Mouse (Mus musculus): ENCODE data around the gene Mtus2. TPM values are rescaled to one million over a fixed set of nuclear protein-coding genes. Genes with fewer than 3 reads are reported as not detected.

Gene Mtus2
- total RNA-seq, 1 experiment: 11.0 TPM

GRCm38 (mm10) chr5:147966646-147967045 lies 9.5 kb downstream of the Mtus2 start:
- Histone ChIP-seq H3K9ac (ENCODE audit: insufficient read depth, low read depth, low read length, poor library complexity, severe bottlenecking) (no peak overlapping the region), H3K4me3 (ENCODE audit: insufficient read depth in 1 of 2, low read depth in 1 of 2, low read length in 2 of 2, poor library complexity in 1 of 2, severe bottlenecking in 1 of 2) (no peak overlapping the region), H3K4me1 (ENCODE audit: control insufficient read depth in 2 of 2, insufficient read depth in 2 of 2, low read length in 2 of 2, poor library complexity in 1 of 2) (peaks cover 3 to 6% of the 10 kb centered on the region in 2 experiments; a peak in 1 of 4 replicates), H3K27ac (ENCODE audit: insufficient read depth, low read depth, low read length, poor library complexity, severe bottlenecking) (no peak overlapping the region), H3K9me3 (ENCODE audit: control insufficient read depth, insufficient read depth, low read depth, low read length) (no peaks in the 10 kb centered on the region), H3K36me3 (ENCODE audit: control insufficient read depth, insufficient read depth, low read length, poor library complexity, severe bottlenecking) (no peaks in the 10 kb centered on the region)
- TF ChIP-seq HCFC1 (IDR thresholded peaks at IDR 0.05; ENCODE audit: borderline replicate concordance, insufficient read depth, low read length) (no peak), ZNF384 (IDR thresholded peaks at IDR 0.05; ENCODE audit: low read depth, low read length) (no peak), ZC3H11A (IDR thresholded peaks at IDR 0.05; ENCODE audit: borderline replicate concordance, low read depth, low read length) (no peak), CHD2 (IDR thresholded peaks at IDR 0.05; ENCODE audit: low read depth, low read length) (no peak), MAFK (IDR thresholded peaks at IDR 0.05; ENCODE audit: insufficient read depth, low read depth, low read length) (no peak)
- in situ Hi-C loops (cut with MboI; ENCODE audit: low sequenced_read_pairs in 2 of 2, unreplicated experiment in 2 of 2): loop anchor here in 1 of 2 experiments (25.0 kb wide), 1 partner anchor 271 kb away; no protein-coding TSS in a partner anchor
- DNase-seq (ENCODE audit: low read depth, low spot score): no peak

GRCm38 (mm10) chr5:147969566-147969965 lies 12.4 kb downstream of the Mtus2 start:
- no peak for DNase-seq (ENCODE audit: low read depth, low spot score)
- peaks cover 3 to 5% of the 10 kb centered on the region in 2 experiments; a peak in 1 of 4 replicates for H3K4me1 ChIP-seq (ENCODE audit: control insufficient read depth in 2 of 2, insufficient read depth in 2 of 2, low read length in 2 of 2, poor library complexity in 1 of 2)
- no peak for TF ChIP-seq HCFC1 (IDR thresholded peaks at IDR 0.05; ENCODE audit: borderline replicate concordance, insufficient read depth, low read length)
- TF ChIP-seq CHD2 (IDR thresholded peaks at IDR 0.05; ENCODE audit: low read depth, low read length): no peak
- TF ChIP-seq ZNF384 (IDR thresholded peaks at IDR 0.05; ENCODE audit: low read depth, low read length): no peak
- TF ChIP-seq ZC3H11A (IDR thresholded peaks at IDR 0.05; ENCODE audit: borderline replicate concordance, low read depth, low read length): no peak
- TF ChIP-seq MAFK (IDR thresholded peaks at IDR 0.05; ENCODE audit: insufficient read depth, low read depth, low read length): no peak
- H3K4me3 ChIP-seq (ENCODE audit: insufficient read depth in 1 of 2, low read depth in 1 of 2, low read length in 2 of 2, poor library complexity in 1 of 2, severe bottlenecking in 1 of 2): no peak overlapping the region
- no peaks in the 10 kb centered on the region for H3K9me3 ChIP-seq (ENCODE audit: control insufficient read depth, insufficient read depth, low read depth, low read length)
- no peak overlapping the region for H3K9ac ChIP-seq (ENCODE audit: insufficient read depth, low read depth, low read length, poor library complexity, severe bottlenecking)
- no peaks in the 10 kb centered on the region for H3K36me3 ChIP-seq (ENCODE audit: control insufficient read depth, insufficient read depth, low read length, poor library complexity, severe bottlenecking)
- in situ Hi-C loops (cut with MboI; ENCODE audit: low sequenced_read_pairs in 2 of 2, unreplicated experiment in 2 of 2): loop anchor here in 1 of 2 experiments (25.0 kb wide), 1 partner anchor 268 kb away; no protein-coding TSS in a partner anchor
- no peak overlapping the region for H3K27ac ChIP-seq (ENCODE audit: insufficient read depth, low read depth, low read length, poor library complexity, severe bottlenecking)

- TF ChIP-seq MAFK (IDR thresholded peaks at IDR 0.05; ENCODE audit: insufficient read depth, low read depth, low read length) (no peak), CHD2 (IDR thresholded peaks at IDR 0.05; ENCODE audit: low read depth, low read length) (no peak), ZNF384 (IDR thresholded peaks at IDR 0.05; ENCODE audit: low read depth, low read length) (no peak), ZC3H11A (IDR thresholded peaks at IDR 0.05; ENCODE audit: borderline replicate concordance, low read depth, low read length) (no peak), HCFC1 (IDR thresholded peaks at IDR 0.05; ENCODE audit: borderline replicate concordance, insufficient read depth, low read length) (no peak)
- Histone ChIP-seq H3K9ac (ENCODE audit: insufficient read depth, low read depth, low read length, poor library complexity, severe bottlenecking) (no peak overlapping the region), H3K9me3 (ENCODE audit: control insufficient read depth, insufficient read depth, low read depth, low read length) (no peaks in the 10 kb centered on the region), H3K27ac (ENCODE audit: insufficient read depth, low read depth, low read length, poor library complexity, severe bottlenecking) (no peak overlapping the region), H3K4me1 (ENCODE audit: control insufficient read depth in 2 of 2, insufficient read depth in 2 of 2, low read length in 2 of 2, poor library complexity in 1 of 2) (peaks cover 0 to 6% of the 10 kb centered on the region in 2 experiments; a peak in 1 of 4 replicates), H3K4me3 (ENCODE audit: insufficient read depth in 1 of 2, low read depth in 1 of 2, low read length in 2 of 2, poor library complexity in 1 of 2, severe bottlenecking in 1 of 2) (no peak overlapping the region), H3K36me3 (ENCODE audit: control insufficient read depth, insufficient read depth, low read length, poor library complexity, severe bottlenecking) (no peaks in the 10 kb centered on the region)
- in situ Hi-C loops (cut with MboI; ENCODE audit: low sequenced_read_pairs in 2 of 2, unreplicated experiment in 2 of 2): no loop called here
- DNase-seq (ENCODE audit: low read depth, low spot score): no peak
Observed at GRCm38 (mm10) chr5:147976001-147976400, 18.9 kb downstream of the Mtus2 start.

DNA sequence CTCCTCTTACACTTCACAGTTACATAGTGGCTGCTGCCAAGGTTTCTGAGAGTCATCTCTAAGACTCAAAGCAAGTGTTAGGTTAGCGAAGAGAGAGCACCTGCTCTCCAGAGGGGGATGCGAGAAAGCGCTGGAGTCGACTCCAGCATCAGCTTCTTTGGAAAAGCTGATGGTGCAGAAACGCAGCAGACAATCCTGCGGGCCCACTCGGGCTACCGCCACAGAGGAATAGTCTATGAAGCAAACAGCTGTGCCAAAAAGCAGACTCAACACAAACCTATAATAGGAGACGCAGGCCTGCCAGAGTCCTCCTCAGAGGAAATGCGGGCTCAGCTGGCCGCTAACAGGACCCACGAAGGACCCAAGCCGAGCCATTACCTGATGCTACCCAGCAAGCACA lies 23.5 kb downstream of the Mtus2 start:
- no peak for TF ChIP-seq HCFC1 (IDR thresholded peaks at IDR 0.05; ENCODE audit: borderline replicate concordance, insufficient read depth, low read length)
- TF ChIP-seq MAFK (IDR thresholded peaks at IDR 0.05; ENCODE audit: insufficient read depth, low read depth, low read length): no peak
- TF ChIP-seq ZNF384 (IDR thresholded peaks at IDR 0.05; ENCODE audit: low read depth, low read length): no peak
- TF ChIP-seq ZC3H11A (IDR thresholded peaks at IDR 0.05; ENCODE audit: borderline replicate concordance, low read depth, low read length): no peak
- no peak for TF ChIP-seq CHD2 (IDR thresholded peaks at IDR 0.05; ENCODE audit: low read depth, low read length)
- no peaks in the 10 kb centered on the region for H3K9me3 ChIP-seq (ENCODE audit: control insufficient read depth, insufficient read depth, low read depth, low read length)
- no peak overlapping the region for H3K27ac ChIP-seq (ENCODE audit: insufficient read depth, low read depth, low read length, poor library complexity, severe bottlenecking)
- H3K9ac ChIP-seq (ENCODE audit: insufficient read depth, low read depth, low read length, poor library complexity, severe bottlenecking): no peak overlapping the region; the same call in 1 of the 2 replicates
- peaks cover 0 to 3% of the 10 kb centered on the region in 2 experiments; a peak in 1 of 4 replicates for H3K4me1 ChIP-seq (ENCODE audit: control insufficient read depth in 2 of 2, insufficient read depth in 2 of 2, low read length in 2 of 2, poor library complexity in 1 of 2)
- H3K36me3 ChIP-seq (ENCODE audit: control insufficient read depth, insufficient read depth, low read length, poor library complexity, severe bottlenecking): no peaks in the 10 kb centered on the region
- no peak for DNase-seq (ENCODE audit: low read depth, low spot score)
- in situ Hi-C loops (cut with MboI; ENCODE audit: low sequenced_read_pairs in 2 of 2, unreplicated experiment in 2 of 2): no loop called here
- H3K4me3 ChIP-seq (ENCODE audit: insufficient read depth in 1 of 2, low read depth in 1 of 2, low read length in 2 of 2, poor library complexity in 1 of 2, severe bottlenecking in 1 of 2): no peak overlapping the region
